Mouse (Mus musculus) large intestine, adult 2 months (tissue): ENCODE data around the gene Gipc1. TPM values are rescaled to one million over a fixed set of nuclear protein-coding genes. Genes with fewer than 3 reads are reported as not detected.
A peak's percentile ranks its signal among the peaks of the same experiment; 100 is the strongest.

Experiments used
- DNase-seq: peaks from one replicate; pipeline ENCODE4 v3.0.0-alpha.2; 2012; ENCODE audit warnings: low read depth, low spot score
- WGBS: fragments of 180-500 bp; shearing (Covaris S2); methylation state at CpG from one replicate; pipeline ENCODE4 v1.1.7; 2018; 5-methylcytosine and 5-hydroxymethylcytosine counted together
- polyA plus RNA-seq: library from polyadenylated mRNA; depleted of rRNA; stranded (reverse); fragments of >200 nt; gene quantifications from 2 replicates; pipeline ENCODE4 v1.2.3, GENCODE M21; 2012

Gipc1 gene
- polyA plus RNA-seq, 1 experiment, result 46.4 TPM

- WGBS, result 34% methylated on average over 80 of the region's 80 CpGs
- no peak for DNase-seq
Measured at GRCm38 (mm10) chr8:83668010-83668916, 15.8 kb downstream of the Gipc1 start.

- DNase-seq, result no peak
Measured at GRCm38 (mm10) chr8:83669013-83669412, 16.5 kb downstream of the Gipc1 start.

GRCm38 (mm10) chr8:83672936-83673335 lies 20.5 kb downstream of the Gipc1 start:
- WGBS, result 61% methylated on average over 5 of the region's 5 CpGs
- DNase-seq, result no peak

More at GRCm38 (mm10) chr8:83669013-83669412, 16.5 kb downstream of the Gipc1 start:
- WGBS, result 81% methylated on average over 16 of the region's 16 CpGs

- DNase-seq, result no peak
- WGBS, result 95% methylated on average over 5 of the region's 5 CpGs
Measured at GRCm38 (mm10) chr8:83674497-83674896, 22.0 kb downstream of the Gipc1 start.

GRCm38 (mm10) chr8:83679866-83680265 lies 27.4 kb downstream of the Gipc1 start:
- DNase-seq, result no peak
- WGBS, result 91% methylated on average over 12 of the region's 12 CpGs

- 78% methylated on average over 5 of the region's 5 CpGs for WGBS
- DNase-seq, result no peak
Measured at GRCm38 (mm10) chr8:83680603-83681002, 28.1 kb downstream of the Gipc1 start.

- DNase-seq, result no peak
- WGBS, result 66% methylated on average over 6 of the region's 6 CpGs
Measured at GRCm38 (mm10) chr8:83681099-83681498, 28.6 kb downstream of the Gipc1 start.

- 98% methylated on average over 9 of the region's 9 CpGs for WGBS
Measured at GRCm38 (mm10) chr8:83684517-83684916, 32.0 kb downstream of the Gipc1 start.

GRCm38 (mm10) chr8:83689264-83689663 lies 36.8 kb downstream of the Gipc1 start:
- 94% methylated on average over 6 of the region's 6 CpGs for WGBS
- no peak for DNase-seq

More at GRCm38 (mm10) chr8:83684517-83684916, 32.0 kb downstream of the Gipc1 start:
- no peak for DNase-seq

- WGBS, result 67% methylated on average over 10 of the region's 10 CpGs
- no peak for DNase-seq
Measured at GRCm38 (mm10) chr8:83693609-83694236, 41.2 kb downstream of the Gipc1 start.

- 32% methylated on average over 11 of the region's 11 CpGs for WGBS
- no peak for DNase-seq
Measured at GRCm38 (mm10) chr8:83694369-83695160, 42.1 kb downstream of the Gipc1 start.

GRCm38 (mm10) chr8:83695351-83696106 lies 43.1 kb downstream of the Gipc1 start:
- 44% methylated on average over 17 of the region's 17 CpGs for WGBS

GRCm38 (mm10) chr8:83697374-83698220 lies 45.1 kb downstream of the Gipc1 start:
- 12% methylated on average over 19 of the region's 19 CpGs for WGBS
- peak; percentile 64 for DNase-seq

More at GRCm38 (mm10) chr8:83695351-83696106, 43.1 kb downstream of the Gipc1 start:
- no peak for DNase-seq

GRCm38 (mm10) chr8:83698291-83698660 lies 45.8 kb downstream of the Gipc1 start:
- 2% methylated on average over 15 of the region's 15 CpGs for WGBS
- DNase-seq, result peak; percentile 87

- under 1% methylated on average over 85 of the region's 85 CpGs for WGBS
- peak; percentile 43 for DNase-seq
Measured at GRCm38 (mm10) chr8:83698661-83699453, 46.4 kb downstream of the Gipc1 start, which contains the start of gene Pkn1. Gene Pkn1 (minus strand): TSS chr8:83699179.

GRCm38 (mm10) chr8:83699566-83699965 lies 47.1 kb downstream of the Gipc1 start:
- 30% methylated on average over 9 of the region's 9 CpGs for WGBS
- DNase-seq, result no peak

GRCm38 (mm10) chr8:83700423-83701085 lies 48.1 kb downstream of the Gipc1 start:
- no peak for DNase-seq
- WGBS, result 53% methylated on average over 9 of the region's 9 CpGs
